Mouse (Mus musculus) common myeloid progenitor, adult 5-6 weeks (primary cell): ENCODE measurements around the gene Golph3l. TPM values are rescaled to one million over a fixed set of nuclear protein-coding genes. Genes with fewer than 3 reads are reported as not detected.
"Not testable (repeated sequence)": the region's sequence is repeated elsewhere in the genome, so short reads cannot be mapped to it uniquely, and the experiment has no call there.

Experiments used
- ATAC-seq: replicated peaks from 2 replicates; pipeline ENCODE4 v1.8.0; 2016; ENCODE audit warnings: low read depth, mild to moderate bottlenecking, moderate TSS enrichment, inconsistent platforms; ENCODE audit not compliant: poor library complexity, severe bottlenecking
- total RNA-seq: library from RNA; stranded (forward); fragments of 200-1000, 187-1606 nt; gene quantifications from 2 replicates; pipeline ENCODE4 v1.2.3, GENCODE M21; 2017

Golph3l gene
- total RNA-seq, 1 experiment from 2014 or later = 72.7 TPM

DNA sequence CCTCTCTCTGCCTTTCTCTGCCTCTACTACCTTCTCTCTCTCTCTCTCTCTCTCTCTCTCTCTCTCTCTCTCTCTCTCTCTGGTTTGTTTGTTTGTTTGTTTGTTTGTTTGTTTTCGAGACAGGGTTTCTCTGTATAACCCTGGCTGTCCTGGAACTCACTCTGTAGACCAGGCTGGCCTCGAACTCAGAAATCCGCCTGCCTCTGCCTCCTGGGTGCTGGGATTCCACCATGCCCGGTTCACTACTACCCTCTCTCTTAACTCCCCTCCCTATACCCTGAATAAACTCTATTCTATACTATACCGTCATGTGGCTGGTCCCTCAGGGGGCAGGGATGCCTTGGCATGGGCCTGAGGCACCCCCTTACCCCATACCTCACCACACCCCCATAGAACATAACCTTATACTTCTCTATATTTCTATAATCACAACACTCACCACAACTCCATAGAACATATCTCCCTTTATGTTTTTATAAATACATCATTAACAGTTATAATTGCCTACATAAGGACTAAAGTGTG, 35.3 kb downstream of the Golph3l start:
- not testable (repeated sequence) for ATAC-seq

DNA sequence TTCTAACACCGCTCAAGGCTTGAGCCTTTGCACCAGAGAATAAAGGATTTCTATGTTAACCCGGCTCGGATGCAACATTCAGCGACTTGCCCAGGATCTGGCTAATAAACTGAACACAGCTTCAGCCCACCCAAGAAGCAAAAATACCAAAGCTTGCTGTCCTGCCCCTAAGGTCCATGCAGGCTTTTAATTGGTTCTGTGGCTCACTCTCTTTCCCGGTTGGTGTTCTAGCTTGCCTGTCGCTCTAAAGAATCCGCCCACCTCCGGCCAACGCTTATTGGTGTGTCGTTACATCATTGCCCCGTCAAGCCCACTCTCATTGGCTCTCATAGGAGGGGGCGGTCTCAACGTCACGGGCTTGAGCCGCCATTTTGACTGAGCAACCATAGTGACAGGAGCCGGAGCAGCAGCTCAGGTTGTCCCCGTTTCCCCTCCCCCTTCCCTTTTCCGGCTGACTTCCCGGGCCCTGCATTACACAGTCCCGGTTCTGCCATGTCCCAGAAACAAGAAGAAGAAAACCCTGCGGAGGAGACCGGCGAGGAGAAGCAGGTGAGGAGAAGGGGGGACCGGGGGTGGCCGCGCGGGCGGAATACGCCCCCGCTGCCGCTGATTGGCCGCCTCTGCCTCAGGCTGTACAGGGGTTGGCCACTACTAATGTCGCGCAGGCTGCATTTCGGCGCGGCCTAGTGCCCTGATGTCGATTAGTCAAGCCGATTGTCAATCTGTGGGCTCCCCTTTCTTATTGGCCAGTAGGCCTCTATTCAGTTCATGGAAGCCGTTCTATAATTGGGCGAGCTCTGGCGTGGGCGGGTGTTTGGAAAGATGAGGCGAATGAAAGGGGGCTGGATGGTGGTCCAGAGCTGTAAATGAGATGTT, 36.1 kb downstream of the Golph3l start, which contains the start of gene Ensa:
Gene Ensa, plus strand, starts transcription at position 366 of the 876 bp plus-strand sequence.
- ATAC-seq = peak; percentile 95

DNA sequence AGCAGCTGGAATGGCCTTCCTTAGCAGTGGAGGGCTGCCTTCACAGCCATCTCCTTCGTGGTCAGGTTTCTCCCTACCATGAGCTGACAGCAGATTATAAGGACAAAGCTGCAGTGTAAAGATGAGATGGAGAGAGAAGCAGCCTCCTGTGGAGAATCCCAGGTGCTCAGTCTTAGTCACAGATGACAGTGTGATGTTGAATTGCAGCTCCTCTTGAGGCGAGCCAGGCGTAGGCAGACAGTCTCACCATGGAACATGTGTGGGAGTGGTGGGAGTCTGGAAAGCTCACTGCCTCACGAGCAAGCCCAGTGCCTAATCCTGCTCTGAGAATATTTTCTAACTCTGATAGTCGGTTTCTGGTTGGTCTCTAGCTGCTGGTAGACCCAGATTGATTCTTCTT, 39.0 kb downstream of the Golph3l start:
- no peak for ATAC-seq

DNA sequence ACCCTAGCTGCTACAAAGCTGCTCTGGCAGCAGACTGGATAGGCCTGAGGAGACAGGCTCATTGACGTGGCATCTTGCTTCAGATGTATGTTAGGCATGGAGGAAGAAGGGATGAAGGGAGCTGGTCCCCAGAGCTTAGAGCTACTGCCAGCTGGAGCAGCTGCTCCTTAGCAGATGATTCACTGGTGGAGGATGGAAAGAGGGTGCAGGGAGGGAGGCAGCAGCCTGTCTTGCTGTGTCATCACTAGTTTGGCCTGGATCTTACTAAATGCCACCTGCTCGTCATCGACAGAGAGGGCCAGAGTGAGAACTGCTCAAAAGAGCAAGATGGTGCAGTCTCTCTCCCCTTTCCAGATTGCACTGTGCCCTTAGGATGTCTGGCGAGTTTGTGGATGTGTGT, 41.0 kb downstream of the Golph3l start:
- no peak for ATAC-seq

DNA sequence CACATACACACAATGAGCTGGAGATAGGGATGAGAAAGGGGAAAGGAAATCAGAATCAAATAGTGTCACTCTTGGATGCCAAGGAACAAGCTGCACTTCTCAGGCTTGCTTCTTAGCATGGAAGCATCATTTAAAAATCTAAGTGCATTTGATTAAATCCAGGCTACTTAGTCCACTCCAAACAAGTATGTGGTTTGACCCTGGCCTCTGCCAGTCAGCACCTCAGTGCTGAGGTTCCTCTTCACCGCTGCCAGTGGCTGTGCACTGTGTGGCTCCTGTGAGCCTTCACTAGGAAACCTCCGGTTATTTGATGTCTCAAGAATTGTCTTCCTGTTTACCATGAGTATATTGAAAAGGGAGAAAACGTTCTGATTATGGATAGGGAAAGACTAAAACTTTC, 42.1 kb downstream of the Golph3l start:
- no peak for ATAC-seq

DNA sequence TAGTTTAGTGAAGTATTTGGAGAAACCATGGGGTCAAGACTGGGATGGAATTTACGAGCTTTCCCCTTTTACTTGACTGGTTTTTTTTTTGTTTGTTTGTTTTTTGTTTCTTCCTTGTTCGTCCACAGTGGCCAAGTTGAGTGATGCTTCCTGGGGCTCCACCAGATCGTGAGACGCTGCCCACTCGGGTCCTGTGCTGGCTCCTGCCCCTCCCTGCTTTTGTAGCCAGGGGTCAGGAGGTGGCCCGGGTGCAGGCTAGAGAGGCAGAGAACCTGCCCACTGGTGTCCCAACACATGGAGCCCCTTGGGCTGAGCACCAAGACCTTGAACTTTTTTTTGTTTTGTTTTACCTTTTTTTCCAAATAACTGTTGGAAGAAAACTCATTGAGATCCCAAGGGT, 42.6 kb downstream of the Golph3l start:
- no peak for ATAC-seq

DNA sequence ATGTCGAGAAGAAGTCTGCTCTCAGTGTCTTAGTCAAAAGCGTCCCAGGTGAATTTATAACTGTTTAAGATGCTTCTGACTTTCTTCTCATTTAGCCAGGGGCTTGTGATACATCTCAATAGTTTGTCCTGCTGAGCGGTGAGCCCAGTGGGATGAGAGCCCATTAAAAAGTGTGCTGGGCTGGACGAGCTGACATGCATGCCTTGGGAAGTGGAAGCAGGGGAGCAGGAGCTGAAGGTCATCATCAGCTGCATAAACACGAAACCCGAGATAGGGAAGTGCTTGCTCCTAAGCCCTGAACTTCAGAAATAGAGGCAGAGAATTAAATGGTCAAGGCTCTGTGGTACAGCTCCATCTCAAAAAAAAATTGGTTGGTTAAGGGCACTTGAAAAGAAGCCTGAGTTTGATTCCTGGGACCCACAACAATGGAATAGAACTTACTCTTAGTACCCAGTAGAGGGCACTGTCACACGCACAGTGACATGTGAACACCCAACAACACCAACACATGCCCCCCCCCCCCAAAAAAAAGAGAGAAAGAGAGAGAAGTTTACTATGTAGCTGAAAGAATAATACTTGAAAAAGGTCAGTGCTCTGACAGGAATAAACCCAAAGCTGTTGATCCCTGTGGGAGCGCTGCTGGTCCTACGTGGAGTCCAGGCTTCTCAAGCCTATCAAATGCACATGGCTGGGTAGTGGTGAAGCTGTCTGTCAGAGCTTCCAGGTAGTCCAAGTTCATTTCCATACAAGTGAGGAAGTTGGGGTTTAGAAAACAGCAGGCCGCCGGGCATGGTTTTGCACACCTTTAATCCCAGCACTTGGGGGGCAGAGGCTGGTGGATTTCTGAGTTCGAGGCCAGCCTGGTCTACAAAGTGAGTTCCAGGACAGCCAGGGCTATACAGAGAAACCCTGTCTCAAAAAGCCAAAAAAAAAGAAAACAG, 44.2 kb downstream of the Golph3l start:
- ATAC-seq = peak; percentile 77

DNA sequence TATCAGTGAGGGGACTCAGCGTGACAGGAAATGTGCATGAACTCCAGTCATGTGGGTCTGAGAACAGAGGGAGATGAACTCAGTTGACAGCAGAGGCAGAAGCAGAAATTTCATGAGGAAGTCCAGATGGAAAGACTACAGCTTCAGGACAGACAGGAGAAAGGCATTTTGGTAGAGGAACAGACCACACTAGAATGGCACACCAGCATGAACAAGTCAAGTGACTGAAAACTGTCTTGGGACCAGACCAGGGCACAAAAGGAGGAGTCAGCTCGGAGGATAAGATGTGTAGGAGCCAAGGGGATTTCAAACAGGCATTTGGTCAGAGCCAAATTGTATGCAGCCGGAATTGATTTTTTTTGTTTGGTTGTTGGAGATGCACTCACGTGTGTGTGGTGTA, 46.9 kb downstream of the Golph3l start:
- no peak for ATAC-seq

DNA sequence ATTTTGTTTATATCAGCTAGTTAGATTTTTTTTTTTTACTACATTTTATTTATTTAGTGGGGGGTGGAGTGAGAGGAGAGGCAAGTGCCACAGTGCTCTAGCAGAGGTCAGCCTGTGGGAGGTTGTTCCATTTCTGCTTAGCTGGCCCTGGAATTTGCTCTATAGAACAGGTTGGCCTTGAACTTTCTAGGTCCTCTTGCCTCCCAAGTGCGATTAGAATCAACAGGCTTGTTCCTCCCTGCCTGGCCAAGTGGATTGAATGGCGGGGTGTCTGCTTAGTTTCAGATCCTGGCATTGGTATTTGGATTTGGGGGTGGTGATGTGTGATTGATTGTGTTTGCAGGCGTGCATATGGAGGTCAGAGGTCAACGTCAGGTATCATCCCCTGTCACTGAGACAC, 47.3 kb downstream of the Golph3l start:
- ATAC-seq = no peak

DNA sequence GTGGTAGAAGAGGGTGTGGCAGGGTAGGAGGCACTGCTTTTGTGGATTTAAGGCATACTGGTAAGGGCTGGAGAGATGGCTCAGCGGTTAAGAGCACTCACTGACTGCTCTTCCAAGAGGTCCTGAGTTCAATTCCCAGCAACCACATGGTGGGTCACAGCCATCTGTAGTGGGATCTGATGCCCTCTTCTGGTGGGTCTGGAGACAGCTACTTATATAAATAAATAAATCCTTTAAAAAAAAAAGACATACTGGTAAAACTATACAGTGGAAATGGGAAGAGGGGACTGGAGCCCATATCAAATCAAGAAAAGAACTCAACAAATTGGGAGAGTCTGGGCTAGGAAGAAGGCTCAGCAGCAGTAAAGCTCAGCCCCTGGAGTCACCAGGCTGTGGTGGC, 51.0 kb downstream of the Golph3l start:
- 0 out of 2 replicates have a peak, but pooled peaks have one; percentile 15 for ATAC-seq

DNA sequence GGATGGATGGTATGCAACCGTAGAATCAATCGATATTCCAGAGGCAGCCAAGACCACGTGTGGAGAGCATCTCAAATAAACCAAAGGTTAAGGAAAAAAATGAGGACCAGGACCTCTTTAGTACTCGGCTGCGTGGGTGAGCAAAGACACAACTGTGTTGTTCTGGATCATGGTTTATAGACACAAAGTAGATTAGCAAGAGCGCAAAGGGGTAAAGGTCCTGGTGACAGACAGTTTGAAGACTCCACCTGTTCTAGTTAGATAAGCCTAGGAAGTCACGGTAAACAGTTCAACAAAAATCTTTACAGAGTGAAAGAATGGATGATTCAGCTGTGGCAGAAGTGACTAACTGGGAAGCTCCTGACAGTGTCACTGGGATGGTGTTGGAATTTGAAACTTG, 54.4 kb downstream of the Golph3l start:
- ATAC-seq = no peak

DNA sequence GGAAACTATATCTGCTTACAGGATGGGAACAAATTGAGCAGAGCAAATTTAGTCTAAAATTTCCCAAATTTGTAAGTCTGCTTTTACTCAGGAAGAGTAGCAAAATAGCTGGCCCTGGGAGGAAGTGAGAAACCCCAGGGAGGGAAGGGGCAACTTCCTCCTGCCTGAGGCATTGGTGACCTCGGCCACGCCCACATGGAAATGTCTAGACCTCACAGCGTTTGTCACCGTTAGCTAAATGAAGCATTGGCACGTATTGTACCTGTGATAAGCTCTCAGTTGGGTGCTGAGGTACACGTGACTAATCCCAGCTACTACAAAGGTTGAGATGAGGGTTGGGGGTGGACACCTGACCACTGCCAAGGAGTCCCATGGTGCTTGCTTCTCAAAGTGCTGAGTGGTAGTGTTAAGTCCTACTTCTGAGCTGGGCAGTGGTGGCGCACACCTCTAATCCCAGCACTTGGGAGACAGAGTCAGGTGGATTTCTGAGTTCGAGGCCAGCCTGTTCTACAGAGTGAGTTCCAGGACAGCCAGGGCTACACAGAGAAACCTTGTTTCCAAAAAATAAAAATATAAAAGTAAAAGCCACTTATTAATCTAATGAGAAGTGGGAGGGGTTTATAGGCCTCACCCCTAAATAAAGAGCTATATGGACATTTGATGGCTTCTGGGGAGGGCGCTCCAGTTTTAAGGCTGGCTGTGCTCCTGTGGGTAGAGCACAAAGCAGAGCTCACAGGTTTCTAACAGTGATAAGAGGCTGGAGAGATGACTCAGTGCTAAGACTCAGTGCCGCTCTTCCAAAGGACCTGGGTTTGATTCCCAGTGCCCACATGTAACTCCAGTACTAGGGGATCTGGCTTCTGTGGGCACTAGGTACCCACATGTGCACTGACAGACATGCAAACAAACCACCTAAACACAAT, 56.8 kb downstream of the Golph3l start:
- ATAC-seq = peak; percentile 92

DNA sequence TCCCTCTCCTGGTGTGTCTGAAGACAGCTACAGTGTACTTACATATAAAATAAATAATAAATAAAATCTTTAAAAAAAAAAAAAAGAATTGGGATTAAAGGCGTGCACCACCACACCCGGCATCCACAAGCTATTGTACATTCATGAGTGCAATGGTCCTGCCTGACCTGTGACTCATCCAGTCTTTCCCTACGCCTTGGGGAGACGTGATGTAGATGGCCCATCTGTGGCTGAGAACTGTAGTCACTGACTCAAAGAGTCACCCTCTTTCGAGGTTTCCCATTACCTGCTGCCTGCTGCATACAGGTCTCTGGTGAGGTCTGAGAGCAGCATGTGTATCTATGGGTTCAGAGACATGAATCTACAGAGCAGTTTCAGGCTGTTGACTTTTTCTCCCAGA, 59.3 kb downstream of the Golph3l start:
- no peak for ATAC-seq

DNA sequence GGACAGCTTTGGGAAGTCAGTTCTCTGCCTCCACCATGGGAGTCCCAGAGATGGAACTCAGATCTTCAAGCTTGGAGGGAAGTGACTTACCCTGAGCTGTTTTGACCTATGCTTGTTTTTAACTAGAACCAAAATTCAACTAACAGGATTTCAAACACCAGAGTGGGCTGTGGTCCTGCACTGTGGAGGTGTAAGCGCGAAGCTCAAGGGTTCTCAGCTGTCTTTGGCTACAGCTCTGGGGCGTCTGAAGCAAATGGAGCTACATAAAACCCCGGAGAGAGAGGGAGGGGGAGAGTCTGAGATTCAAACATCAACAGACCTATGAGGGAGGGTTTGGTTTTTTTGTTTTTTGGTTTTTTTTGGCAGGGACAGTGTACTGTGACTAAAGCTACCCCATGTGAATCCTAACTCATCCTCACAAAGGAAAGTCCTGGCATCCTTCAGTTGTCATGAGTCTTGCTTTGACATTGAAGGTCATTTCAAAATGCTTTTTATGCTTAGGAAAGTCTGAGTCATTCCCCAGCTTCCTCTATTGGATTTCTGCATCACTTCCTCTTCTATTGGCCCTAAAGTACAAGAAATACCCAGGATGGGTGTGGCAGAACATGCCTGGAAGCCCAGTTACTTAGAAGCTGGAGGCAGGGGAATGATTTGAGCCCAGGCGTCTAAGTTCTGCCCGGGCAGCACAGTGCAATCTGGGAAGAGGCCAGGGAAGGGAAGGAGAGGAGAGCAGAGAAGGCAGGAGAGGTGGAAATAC, 61.7 kb downstream of the Golph3l start:
- ATAC-seq = peak; percentile 53

DNA sequence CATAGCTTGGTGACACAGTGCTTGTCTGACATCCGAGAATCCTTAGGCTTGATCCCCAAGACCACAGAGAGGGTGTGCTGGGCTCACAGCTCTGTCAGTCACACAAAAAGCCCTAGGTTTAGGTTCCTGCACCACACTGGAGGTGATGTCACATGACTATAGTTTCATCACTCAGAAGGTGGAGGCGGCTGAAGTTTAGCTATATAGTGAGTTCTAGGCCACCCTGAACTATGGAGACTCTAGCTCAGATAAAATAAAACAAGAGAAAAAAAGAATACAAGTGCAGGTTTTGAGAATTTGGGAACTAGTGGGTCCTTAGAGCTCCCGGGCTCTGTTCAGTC, 62.3 kb downstream of the Golph3l start:
- ATAC-seq = 0 out of 2 replicates have a peak, but pooled peaks have one; percentile 2

DNA sequence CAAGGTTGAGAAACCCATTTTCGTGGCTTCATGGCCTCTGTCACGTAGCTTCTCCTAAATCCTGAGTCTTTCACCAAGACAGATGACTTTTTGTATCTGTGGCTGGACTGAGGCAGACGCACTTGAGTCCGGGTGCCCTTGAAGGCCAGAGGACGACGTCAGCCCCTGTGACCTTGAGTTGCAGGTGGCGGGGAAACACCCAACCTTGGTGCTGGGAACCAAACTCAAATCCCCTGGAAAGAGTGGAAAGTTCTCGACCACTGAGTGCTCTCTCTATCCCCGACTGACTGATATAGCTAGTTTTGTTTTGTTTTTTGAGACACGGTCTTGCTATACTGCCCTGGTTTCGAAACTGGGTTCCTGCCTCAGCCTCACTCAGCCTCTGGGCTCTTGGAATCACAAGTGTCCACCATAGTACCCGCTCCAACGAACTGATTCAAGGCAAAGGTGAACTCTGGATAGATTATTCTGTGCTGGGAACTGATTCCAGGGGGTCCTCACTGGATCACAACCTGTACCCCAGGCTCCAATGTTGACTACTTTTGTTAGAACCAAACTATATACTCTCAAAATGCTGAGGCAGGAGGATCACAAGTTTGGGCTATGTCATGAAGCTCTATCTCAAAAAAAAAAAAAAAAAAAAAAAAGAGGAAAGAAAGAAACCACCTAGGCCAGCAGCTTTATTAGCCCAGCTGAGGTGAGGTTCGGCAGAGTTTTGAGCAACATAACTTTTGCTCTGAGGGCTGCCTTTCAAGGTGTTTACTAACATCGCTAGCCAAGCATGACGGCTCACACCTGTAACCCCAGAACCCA, 62.9 kb downstream of the Golph3l start:
- no peak for ATAC-seq

DNA sequence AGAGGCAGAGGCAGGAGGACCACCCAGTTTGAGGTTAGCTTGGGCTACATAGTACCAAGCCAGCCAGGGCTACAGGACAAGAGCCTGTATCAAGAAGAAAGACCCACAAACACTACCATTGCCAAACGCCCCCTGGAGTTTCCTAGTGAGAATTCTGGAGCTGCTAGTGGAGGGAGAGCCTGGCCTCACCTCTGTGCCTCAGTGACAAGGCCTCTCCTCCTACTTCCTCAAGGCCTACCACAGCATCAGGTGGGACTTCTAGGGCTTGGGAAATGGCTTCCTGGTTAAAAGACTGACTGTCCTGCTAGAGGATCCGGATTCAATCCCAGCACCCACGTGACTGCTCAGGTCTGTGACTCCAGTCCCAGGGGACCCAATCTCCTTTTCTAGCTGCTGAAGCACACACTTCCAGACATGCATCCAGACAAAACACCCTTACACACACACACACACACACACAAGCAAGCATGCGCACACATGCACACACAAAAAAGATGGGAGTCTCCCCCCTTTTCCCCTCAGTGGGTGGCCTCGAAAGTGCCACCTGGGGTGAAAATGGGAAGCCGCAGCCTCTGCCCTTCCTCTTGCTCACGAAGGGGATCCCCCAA, 63.6 kb downstream of the Golph3l start:
- peak; percentile 34 for ATAC-seq

DNA sequence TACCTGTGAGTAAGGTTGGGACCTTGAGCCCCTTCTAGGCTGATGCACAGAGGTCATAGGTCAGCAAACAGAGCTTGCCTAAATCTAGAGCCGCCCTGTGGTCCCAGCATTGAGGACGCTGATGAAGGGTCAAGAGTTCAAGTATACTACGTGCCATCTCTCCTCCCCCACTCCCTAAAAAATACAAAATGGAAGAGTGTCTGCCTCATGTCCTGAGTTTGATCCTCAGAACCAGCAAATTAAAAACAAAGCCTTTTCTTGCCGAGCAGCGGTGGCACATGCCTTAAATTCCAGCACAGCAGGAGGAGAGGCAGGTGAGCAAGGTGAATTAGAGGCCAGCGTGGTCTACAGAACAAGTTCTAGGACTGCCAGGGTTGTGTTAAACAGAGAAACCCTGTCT, 64.1 kb downstream of the Golph3l start:
- no peak for ATAC-seq
